Mouse (Mus musculus) inflammation-experienced regulatory T-cells, adult 6 months (primary cell): ENCODE data around the gene Htra1. TPM values are rescaled to one million over a fixed set of nuclear protein-coding genes. Genes with fewer than 3 reads are reported as not detected.

ENCODE experiments used
- ATAC-seq: one replicate; pipeline ENCODE4 v1.8.0; 2017
- polyA plus RNA-seq, 3 experiments: library from polyadenylated mRNA; unstranded; fragments of 100-300 nt; shearing (Covaris generic); gene quantifications; one replicate each; pipeline ENCODE4 v1.2.1; 2017

Gene Htra1
- polyA plus RNA-seq, 3 experiments from 2014 or later, result not detected

DNA sequence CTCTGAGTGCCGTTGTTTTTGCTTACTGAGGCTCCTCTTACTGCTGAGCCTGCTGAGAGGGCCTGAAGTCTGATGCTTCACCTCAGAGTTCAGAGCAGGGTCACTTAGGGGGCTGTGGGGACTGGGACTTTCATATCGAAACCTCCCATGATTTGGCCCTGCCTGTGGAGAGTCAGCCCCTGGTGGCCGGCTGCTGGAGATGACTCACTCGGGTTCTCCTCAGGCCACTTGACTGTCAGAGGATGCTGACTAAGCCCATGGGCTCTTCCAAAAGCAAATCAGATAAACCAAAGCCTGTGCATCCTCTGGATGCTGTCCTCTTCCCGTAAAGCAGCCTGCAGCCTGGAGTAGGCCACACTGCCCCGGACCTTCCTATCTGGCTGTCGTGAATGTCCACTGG is 32.6 kb downstream of the Htra1 start:
- ATAC-seq, result no peak

GRCm38 (mm10) chr7:130969076-130969475 is 33.2 kb downstream of the Htra1 start:
- ATAC-seq, result no peak

GRCm38 (mm10) chr7:130969507-130969906 is 33.6 kb downstream of the Htra1 start:
- ATAC-seq, result no peak

DNA sequence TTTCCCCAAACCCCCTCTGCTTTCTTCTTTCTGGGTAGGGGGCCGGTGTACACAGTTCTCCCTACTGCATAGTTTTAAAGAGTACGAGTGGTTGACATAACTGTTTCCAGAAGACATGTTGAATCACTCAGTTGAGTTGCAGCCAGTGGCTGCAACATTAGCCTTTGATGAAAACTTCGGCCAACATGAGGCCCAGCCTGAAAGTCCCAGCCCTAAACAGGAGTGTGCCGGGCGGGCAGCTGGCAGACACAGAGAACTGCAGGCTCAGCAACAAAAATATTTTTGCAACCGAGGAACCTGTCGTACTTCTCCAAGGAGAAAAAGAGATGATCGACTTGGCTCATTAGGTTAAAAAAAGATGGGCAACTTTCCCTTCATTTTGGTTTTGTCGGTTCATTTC is 36.9 kb downstream of the Htra1 start:
- ATAC-seq, result no peak

- ATAC-seq, result no peak
These were observed 40.5 kb downstream of the Htra1 start for GRCm38 (mm10) chr7:130976305-130976935.

- ATAC-seq, result no peak
These were observed 42.0 kb downstream of the Htra1 start for GRCm38 (mm10) chr7:130977794-130978521.

DNA sequence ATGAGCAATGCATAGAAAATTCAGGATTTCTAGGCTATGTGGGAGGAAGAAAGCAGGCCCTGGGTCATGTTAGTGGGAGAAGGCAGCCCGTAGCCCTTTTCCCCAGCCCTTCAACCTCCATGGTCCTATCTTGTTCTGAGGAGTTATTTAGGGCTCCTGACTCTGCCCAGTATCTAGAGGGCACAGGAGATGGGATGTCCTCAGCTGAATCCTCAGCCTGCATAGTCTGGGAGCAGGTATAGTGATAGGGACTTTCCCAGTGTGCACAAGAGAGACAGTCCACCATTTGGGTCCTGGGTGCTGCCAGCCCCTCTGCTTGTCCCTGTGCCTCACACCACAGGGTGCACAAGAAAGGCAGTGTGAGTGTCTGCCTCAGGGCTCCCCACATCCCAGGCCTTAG is 42.6 kb downstream of the Htra1 start:
- no peak for ATAC-seq

DNA sequence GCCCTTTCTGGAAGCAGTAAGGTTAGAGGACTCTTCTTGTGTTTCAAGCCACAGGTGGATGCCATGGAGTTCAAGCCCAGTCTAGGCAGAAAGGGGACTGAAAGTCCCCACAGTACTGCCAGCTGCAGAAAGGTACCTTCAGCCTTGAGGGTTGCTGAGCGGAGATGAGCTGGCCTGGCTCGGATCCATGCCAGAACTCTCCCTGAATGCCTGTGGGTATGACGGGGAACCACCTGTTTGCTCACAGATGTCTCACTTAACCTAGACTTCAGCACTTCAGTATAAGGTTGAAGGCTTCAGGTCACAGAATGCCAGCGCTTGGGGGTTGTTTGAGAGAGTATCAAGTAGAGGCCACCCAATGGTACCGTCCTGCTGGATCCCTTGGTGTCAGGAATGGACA is 44.2 kb downstream of the Htra1 start:
- ATAC-seq, result no peak

DNA sequence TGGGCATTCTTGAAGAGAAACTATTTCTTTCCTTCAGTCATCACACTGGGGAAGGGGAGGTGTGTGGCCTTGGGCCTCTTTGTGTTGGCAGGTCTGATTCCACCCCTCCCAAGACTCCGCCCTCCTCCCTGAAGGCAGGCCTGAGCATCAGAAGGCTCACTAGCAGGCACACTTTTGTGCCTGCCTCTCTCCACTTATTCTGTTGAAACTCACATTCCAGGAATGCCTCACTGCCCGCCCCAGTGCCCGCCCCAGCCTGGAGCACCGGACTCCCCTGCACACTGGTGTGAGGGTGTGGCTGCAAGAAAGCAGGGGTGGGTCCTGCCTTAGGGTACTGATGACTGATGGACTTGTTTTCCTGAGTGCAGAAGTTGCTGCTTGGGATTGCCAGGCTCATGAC is 46.5 kb downstream of the Htra1 start:
- no peak for ATAC-seq

DNA sequence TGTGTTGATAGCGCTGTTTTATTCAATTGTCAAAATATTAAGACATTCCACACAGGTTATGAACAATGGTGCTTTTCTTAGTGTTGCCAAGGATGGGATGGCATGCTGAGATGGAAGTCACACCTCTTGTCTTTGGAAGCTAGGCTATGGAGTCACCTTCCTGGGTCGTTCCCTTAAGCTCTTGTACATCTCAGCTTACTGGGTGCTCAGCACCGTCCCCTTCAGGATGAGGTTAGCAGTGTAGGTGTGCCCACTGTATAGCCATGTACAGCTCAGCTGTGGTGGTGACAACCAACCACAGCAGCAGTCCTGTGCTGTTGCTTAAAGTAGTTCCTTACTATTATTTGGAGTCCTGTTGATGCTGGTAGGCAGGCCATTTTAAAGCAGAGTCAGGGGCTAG is 47.0 kb downstream of the Htra1 start:
- no peak for ATAC-seq

GRCm38 (mm10) chr7:130984294-130984693 is 48.4 kb downstream of the Htra1 start:
- ATAC-seq, result no peak

DNA sequence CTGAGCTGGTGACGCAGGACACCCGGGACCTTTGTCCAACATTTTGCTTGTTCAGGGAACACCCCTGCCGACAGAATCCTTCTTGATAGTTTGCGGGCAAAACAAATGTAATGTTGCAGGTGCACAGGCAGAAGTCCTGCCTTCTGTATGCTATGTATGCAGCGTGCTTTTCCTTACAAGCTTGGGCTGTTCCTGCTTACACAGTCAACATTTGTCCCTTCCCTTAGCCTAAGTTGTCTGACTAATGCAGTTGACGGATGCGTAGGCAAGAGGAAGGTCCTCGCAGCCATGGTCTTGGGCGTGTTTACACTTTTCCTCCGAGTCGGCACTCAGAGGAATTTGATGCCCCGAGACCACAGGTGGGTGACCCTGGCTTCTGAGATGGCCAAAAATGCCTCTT is 49.3 kb downstream of the Htra1 start:
- no peak for ATAC-seq

DNA sequence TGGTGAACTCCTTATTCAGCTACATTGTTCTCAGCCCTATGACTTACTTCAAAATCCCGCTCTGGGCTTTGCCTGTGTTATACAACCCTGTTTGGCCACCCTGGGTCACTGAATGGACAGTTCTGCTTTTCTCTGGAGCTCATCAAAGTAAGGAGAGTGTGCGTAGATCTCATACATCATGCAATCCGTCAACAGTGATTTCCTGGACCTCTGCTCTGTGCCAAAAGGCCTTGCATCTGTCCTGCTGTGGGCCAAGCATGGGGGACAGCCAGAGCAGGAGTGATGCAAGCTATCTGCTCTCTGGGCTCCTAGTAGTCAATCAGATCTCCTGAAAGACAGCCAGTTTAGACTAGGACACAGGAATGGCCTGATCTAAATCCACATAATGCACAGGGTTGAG is 49.8 kb downstream of the Htra1 start:
- ATAC-seq, result no peak

- ATAC-seq, result no peak
These were observed 52.2 kb downstream of the Htra1 start for GRCm38 (mm10) chr7:130988146-130988545.

- no peak for ATAC-seq
These were observed 53.5 kb downstream of the Htra1 start for GRCm38 (mm10) chr7:130989371-130989770.

- ATAC-seq, result no peak
These were observed 55.4 kb downstream of the Htra1 start for GRCm38 (mm10) chr7:130991174-130991789.

GRCm38 (mm10) chr7:130993907-130994306 is 58.0 kb downstream of the Htra1 start:
- ATAC-seq, result no peak

GRCm38 (mm10) chr7:131001976-131002726 is 66.2 kb downstream of the Htra1 start:
- no peak for ATAC-seq

GRCm38 (mm10) chr7:131004071-131004470 is 68.2 kb downstream of the Htra1 start:
- no peak for ATAC-seq

DNA sequence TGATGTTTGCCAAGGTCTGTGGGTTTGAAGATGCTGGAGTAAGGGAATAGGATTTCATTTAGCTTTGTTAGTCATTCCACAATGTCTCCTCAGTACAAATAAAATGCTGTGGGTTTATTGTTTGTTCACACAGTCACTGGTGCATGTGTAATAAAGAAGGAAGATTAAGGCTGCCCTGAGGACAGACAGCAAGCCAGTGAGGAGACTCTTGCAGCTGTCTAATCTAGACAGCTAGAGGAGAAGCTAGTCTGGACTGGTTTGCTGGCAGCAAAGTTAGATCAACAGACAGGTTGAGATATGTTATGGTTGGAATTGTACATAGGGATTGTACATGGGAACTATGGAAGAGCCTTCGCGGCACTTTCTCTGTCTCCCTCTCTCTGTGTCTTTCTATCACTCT is 71.3 kb downstream of the Htra1 start:
- ATAC-seq, result no peak

- ATAC-seq, result no peak
These were observed 73.3 kb downstream of the Htra1 start for GRCm38 (mm10) chr7:131009178-131009577.

GRCm38 (mm10) chr7:131011901-131012300 is 76.0 kb downstream of the Htra1 start:
- ATAC-seq, result no peak

DNA sequence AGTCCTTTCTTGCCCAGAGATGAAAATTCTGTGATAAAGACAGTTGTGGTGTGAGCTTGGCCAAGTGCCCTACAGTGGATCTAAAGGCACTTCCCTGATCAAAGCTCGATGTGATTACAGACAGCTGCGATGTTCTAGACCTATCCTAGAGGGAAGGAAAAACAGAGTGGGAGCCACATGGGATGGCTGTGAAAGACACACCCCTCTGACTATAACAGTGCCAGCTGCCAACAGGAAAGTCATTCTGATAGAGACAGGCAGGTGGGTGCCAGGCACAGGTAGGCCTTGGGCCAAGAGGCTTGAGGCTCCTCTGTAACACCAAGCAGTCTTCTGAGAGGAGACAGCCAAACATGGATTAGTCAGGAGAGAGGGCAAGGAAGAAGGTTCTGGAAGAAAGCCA is 83.3 kb downstream of the Htra1 start:
- ATAC-seq, result no peak
